Mouse (Mus musculus) MEL (cell line): Measurements from ENCODE around the gene Nabp2. TPM values are rescaled to one million over a fixed set of nuclear protein-coding genes. Genes with fewer than 3 reads are reported as not detected.

Experiments
- DNase-seq: peaks from one replicate; pipeline ENCODE4 v3.0.0; 2011; ENCODE audit warnings: low read depth, low spot score
- H3K27ac ChIP-seq: 2 replicates; pipeline ENCODE4 v1.5.1; 2012; ENCODE audit warnings: low read depth, mild to moderate bottlenecking, control low read depth, low read length, moderate library complexity; ENCODE audit not compliant: control insufficient read depth
- H3K27me3 ChIP-seq, 2 experiments: fragments of 150-350 bp in 1 of 2; sonication (generic) in 1 of 2; 2 replicates each; pipeline ENCODE4 v1.6.1; 2012; ENCODE audit warnings: low read length in 2 of 2, mild to moderate bottlenecking in 2 of 2, improper control_type of control experiment in 1 of 2, moderate library complexity in 1 of 2; ENCODE audit not compliant: insufficient read depth in 2 of 2, control insufficient read depth in 1 of 2
- H3K36me3 ChIP-seq, 2 experiments: 2 replicates each; pipeline ENCODE4 v1.6.1; 2012 to 2014; ENCODE audit warnings: low read length in 2 of 2, improper control_type of control experiment in 1 of 2, inconsistent platforms in 1 of 2, mild to moderate bottlenecking in 1 of 2; ENCODE audit not compliant: insufficient read depth in 2 of 2, control insufficient read depth in 1 of 2
- H3K4me1 ChIP-seq, 2 experiments: fragments of 150-350 bp in 1 of 2; sonication (generic) in 1 of 2; 2 replicates each; pipeline ENCODE4 v1.6.1; 2012; ENCODE audit warnings: low read length in 2 of 2, improper control_type of control experiment in 1 of 2, mild to moderate bottlenecking in 1 of 2; ENCODE audit not compliant: insufficient read depth in 2 of 2, control insufficient read depth in 1 of 2
- H3K4me3 ChIP-seq, 2 experiments: fragments of 150-350 bp in 1 of 2; sonication (generic) in 1 of 2; 2 replicates each; pipeline ENCODE4 v1.5.1; 2012; ENCODE audit warnings: low read depth in 2 of 2, low read length in 2 of 2, mild to moderate bottlenecking in 2 of 2, moderate library complexity in 2 of 2, control low read depth in 1 of 2, improper control_type of control experiment in 1 of 2; ENCODE audit not compliant: control insufficient read depth in 1 of 2, insufficient read depth in 1 of 2
- H3K79me2 ChIP-seq: 2 replicates; pipeline ENCODE4 v1.6.1; 2012; ENCODE audit warnings: mild to moderate bottlenecking, low read length, moderate library complexity; ENCODE audit not compliant: control insufficient read depth, poor library complexity, insufficient read depth
- H3K9ac ChIP-seq: 2 replicates; pipeline ENCODE4 v1.6.1; 2012; ENCODE audit warnings: low read depth, mild to moderate bottlenecking, control low read depth, low read length, moderate library complexity; ENCODE audit not compliant: control insufficient read depth, poor library complexity, severe bottlenecking
- H3K9me3 ChIP-seq: fragments of 150-350 bp; sonication (generic); replicated peaks from 2 replicates; pipeline ENCODE4 v1.6.1; 2012; ENCODE audit warnings: mild to moderate bottlenecking, low read length, improper control_type of control experiment, moderate library complexity; ENCODE audit not compliant: insufficient read depth
- BHLHE40 ChIP-seq: IDR thresholded peaks from 2 replicates; pipeline ENCODE4 v1.6.1; 2012; ENCODE audit warnings: low read depth, mild to moderate bottlenecking, inconsistent platforms, low read length, improper control_type of control experiment, borderline replicate concordance
- CHD1 ChIP-seq: IDR thresholded peaks from 2 replicates; pipeline ENCODE4 v1.6.1; 2012; ENCODE audit warnings: low read depth, mild to moderate bottlenecking, inconsistent platforms, low read length, improper control_type of control experiment
- CHD2 ChIP-seq: IDR thresholded peaks from 2 replicates; pipeline ENCODE4 v1.6.1; 2011; ENCODE audit warnings: low read length, improper control_type of control experiment
- ELF1 ChIP-seq: IDR thresholded peaks from 2 replicates; pipeline ENCODE4 v1.6.1; 2014; ENCODE audit warnings: low read depth, mild to moderate bottlenecking, inconsistent platforms, low read length, improper control_type of control experiment, moderate library complexity
- ETS1 ChIP-seq: IDR thresholded peaks from 2 replicates; pipeline ENCODE4 v1.6.1; 2012; ENCODE audit warnings: low read depth, mild to moderate bottlenecking, inconsistent platforms, low read length, improper control_type of control experiment, moderate library complexity
- GATA1 ChIP-seq: IDR thresholded peaks from 2 replicates; pipeline ENCODE4 v1.6.1; 2011; ENCODE audit warnings: low read depth, low read length, improper control_type of control experiment
- HCFC1 ChIP-seq: IDR thresholded peaks from 2 replicates; pipeline ENCODE4 v1.6.1; 2012; ENCODE audit warnings: low read depth, mild to moderate bottlenecking, inconsistent platforms, low read length, improper control_type of control experiment, moderate library complexity
- JUND ChIP-seq: IDR thresholded peaks from 2 replicates; pipeline ENCODE4 v1.6.1; 2011; ENCODE audit warnings: low read depth, mild to moderate bottlenecking, improper control_type of control experiment, low read length
- KAT2A ChIP-seq: conservative IDR thresholded peaks from 2 replicates; pipeline ENCODE4 v1.6.1; 2012; ENCODE audit warnings: low read depth, low read length, improper control_type of control experiment, inconsistent platforms
- MAX ChIP-seq: IDR thresholded peaks from 2 replicates; pipeline ENCODE4 v1.6.1; 2011; ENCODE audit warnings: low read length, improper control_type of control experiment
- MAZ ChIP-seq: IDR thresholded peaks from 2 replicates; pipeline ENCODE4 v1.6.1; 2012; ENCODE audit warnings: low read depth, mild to moderate bottlenecking, inconsistent platforms, low read length, improper control_type of control experiment
- MEF2A ChIP-seq: IDR thresholded peaks from 2 replicates; pipeline ENCODE4 v1.6.1; 2014; ENCODE audit warnings: low read depth, mild to moderate bottlenecking, inconsistent platforms, low read length, improper control_type of control experiment; ENCODE audit not compliant: poor library complexity, insufficient replicate concordance, severe bottlenecking; ENCODE audit errors: extremely low read depth
- MXI1 ChIP-seq: IDR thresholded peaks from 2 replicates; pipeline ENCODE4 v1.6.1; 2011; ENCODE audit warnings: mild to moderate bottlenecking, low read depth, low read length, improper control_type of control experiment
- MYB ChIP-seq: IDR thresholded peaks from 2 replicates; pipeline ENCODE4 v1.6.1; 2011; ENCODE audit warnings: mild to moderate bottlenecking, low read depth, low read length, improper control_type of control experiment
- MYC ChIP-seq: IDR thresholded peaks from 2 replicates; pipeline ENCODE4 v1.6.1; 2011; ENCODE audit warnings: low read depth, mild to moderate bottlenecking, low read length, improper control_type of control experiment, moderate library complexity
- NELFE ChIP-seq: IDR thresholded peaks from 2 replicates; pipeline ENCODE4 v1.6.1; 2011; ENCODE audit warnings: low read depth, low read length, improper control_type of control experiment
- POLR2A ChIP-seq, 2 experiments: IDR thresholded peaks; 2 replicates each; pipeline ENCODE4 v1.6.1; 2011 to 2012; ENCODE audit warnings: low read length in 2 of 2, mild to moderate bottlenecking in 2 of 2, control low read depth in 1 of 2, improper control_type of control experiment in 1 of 2, low read depth in 1 of 2, moderate library complexity in 1 of 2; ENCODE audit not compliant: control insufficient read depth in 1 of 2, insufficient read depth in 1 of 2, poor library complexity in 1 of 2
- POLR2AphosphoS2 ChIP-seq: IDR thresholded peaks from 2 replicates; pipeline ENCODE4 v1.6.1; 2011; ENCODE audit warnings: low read length, improper control_type of control experiment
- POLR2AphosphoS5 ChIP-seq: IDR thresholded peaks from 2 replicates; pipeline ENCODE4 v1.6.1; 2012; ENCODE audit warnings: low read depth, borderline replicate concordance, mild to moderate bottlenecking, inconsistent platforms, low read length, moderate library complexity, mixed read lengths
- RAD21 ChIP-seq: IDR thresholded peaks from 2 replicates; pipeline ENCODE4 v1.6.1; 2011; ENCODE audit warnings: mild to moderate bottlenecking, low read depth, low read length, improper control_type of control experiment
- SIN3A ChIP-seq: IDR thresholded peaks from 2 replicates; pipeline ENCODE4 v1.6.1; 2012; ENCODE audit warnings: low read length, improper control_type of control experiment, inconsistent platforms
- SMC3 ChIP-seq: IDR thresholded peaks from 2 replicates; pipeline ENCODE4 v1.6.1; 2011; ENCODE audit warnings: low read depth, low read length, improper control_type of control experiment
- TBP ChIP-seq: IDR thresholded peaks from 2 replicates; pipeline ENCODE4 v1.8.0; 2011; ENCODE audit warnings: low read depth, low read length, improper control_type of control experiment
- ZKSCAN1 ChIP-seq: IDR thresholded peaks from 2 replicates; pipeline ENCODE4 v1.6.1; 2012; ENCODE audit warnings: low read depth, mild to moderate bottlenecking, inconsistent platforms, low read length, improper control_type of control experiment, moderate library complexity
- ZMIZ1 ChIP-seq: IDR thresholded peaks from 2 replicates; pipeline ENCODE4 v1.6.1; 2012; ENCODE audit warnings: low read depth, mild to moderate bottlenecking, inconsistent platforms, low read length, improper control_type of control experiment, moderate library complexity
- polyA plus RNA-seq, 2 experiments: library from polyadenylated mRNA; stranded (reverse) in 1 of 2; unstranded in 1 of 2; fragments of >175 nt in 1 of 2; fragments of >200 nt in 1 of 2; gene quantifications; 2 replicates each; pipeline versions ENCODE4 v1.2.1 to v1.2.4; 2012; ENCODE audit warnings: low replicate concordance in 2 of 2, low read depth in 1 of 2; ENCODE audit not compliant: insufficient read length in 2 of 2, insufficient read depth in 1 of 2, missing spikeins in 1 of 2
- total RNA-seq: library from RNA; depleted of rRNA; stranded (reverse); fragments of 300-350 nt; gene quantifications from 2 replicates; pipeline ENCODE4 v1.2.3, GENCODE M21; 2012

The Nabp2 gene
- total and polyA plus RNA-seq, 3 experiments, result 33.7 to 249 (median 166) TPM

DNA sequence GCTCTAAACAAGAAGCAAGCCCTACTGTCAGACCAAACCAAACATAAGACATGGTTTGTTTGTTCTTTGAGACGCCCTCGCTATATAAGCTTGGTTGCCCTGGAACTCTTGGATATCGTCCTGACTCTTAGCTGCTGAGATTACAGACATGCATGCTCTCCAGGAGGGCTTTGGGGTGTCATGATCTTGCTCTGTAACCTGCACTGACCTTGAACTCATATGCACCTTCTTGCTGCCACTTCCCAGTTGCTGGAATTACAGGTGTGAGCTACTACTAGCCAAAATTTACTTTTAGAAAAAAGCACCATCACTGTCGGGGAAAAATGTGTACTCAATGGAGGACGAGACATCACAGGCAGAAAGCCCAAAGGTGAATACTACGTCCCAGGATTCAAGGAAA lies 41.7 kb downstream of the Nabp2 start:
- H3K36me3 ChIP-seq, result peaks cover 0 to 13% of the 10 kb centered on the region in 2 experiments; a peak in 3 of 4 replicates
- peak overlapping the region; percentile 83 for H3K27ac ChIP-seq
- no peaks in the 10 kb centered on the region for H3K27me3 ChIP-seq
- DNase-seq, result no peak
- peak overlapping the region; percentile 52 to 63 for H3K4me3 ChIP-seq
- H3K4me1 ChIP-seq, result peaks cover 11 to 18% of the 10 kb centered on the region in 2 experiments
- H3K79me2 ChIP-seq, result peaks cover 2% of the 10 kb centered on the region; the same call in 1 of the 2 replicates
- H3K9ac ChIP-seq, result peak overlapping the region; percentile 87
- H3K9me3 ChIP-seq, result no peaks in the 10 kb centered on the region
- TF ChIP-seq POLR2AphosphoS2 (no peak), RAD21 (no peak), NELFE (no peak), MYB (no peak), ETS1 (no peak), SIN3A (no peak), BHLHE40 (no peak), ELF1 (no peak), MAZ (no peak), POLR2AphosphoS5 (no peak)

DNA sequence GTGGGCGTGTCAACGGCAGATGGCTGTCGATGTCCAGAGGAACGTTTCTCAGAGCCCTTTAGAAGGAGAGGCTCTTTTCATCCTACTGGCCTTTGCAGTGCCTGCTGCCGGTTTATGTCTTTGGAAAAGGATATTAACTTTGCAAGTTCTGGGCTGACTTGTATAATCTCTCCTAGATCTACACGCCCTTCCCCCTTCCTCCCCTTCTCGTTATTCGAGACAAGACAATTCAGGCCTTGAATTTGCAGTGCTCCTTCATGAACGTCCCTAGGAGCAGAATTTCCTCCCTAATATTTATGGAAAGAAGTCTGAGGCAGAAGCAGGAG lies 42.1 kb downstream of the Nabp2 start:
- peak overlapping the region; percentile 87 for H3K9ac ChIP-seq
- H3K36me3 ChIP-seq, result peaks cover 0 to 13% of the 10 kb centered on the region in 2 experiments; a peak in 3 of 4 replicates
- peaks cover 11 to 18% of the 10 kb centered on the region in 2 experiments for H3K4me1 ChIP-seq
- H3K27me3 ChIP-seq, result no peaks in the 10 kb centered on the region
- peaks cover 2% of the 10 kb centered on the region; the same call in 1 of the 2 replicates for H3K79me2 ChIP-seq
- TF ChIP-seq CHD2 (peak; percentile 33), TBP (peak; percentile 75; the same call in 1 of the 2 replicates), MYC (peak; percentile 56; the same call in 1 of the 2 replicates), MXI1 (peak; percentile 19; the same call in 1 of the 2 replicates), KAT2A (peak; percentile 14; the same call in 1 of the 2 replicates), GATA1 (peak; percentile 30; the same call in 1 of the 2 replicates), POLR2AphosphoS2 (peak; percentile 52; the same call in 1 of the 2 replicates), ETS1 (no peak), MAX (peak; percentile 48; the same call in 1 of the 2 replicates), JUND (0 out of 2 replicates have a peak, but pooled peaks have one; percentile 53), NELFE (peak; percentile 26; the same call in 1 of the 2 replicates), SIN3A (peak; percentile 83), POLR2A (IDR thresholded peaks at IDR 0.05; ENCODE audit: control insufficient read depth in 1 of 2, insufficient read depth in 1 of 2, low read depth in 1 of 2, low read length in 2 of 2, poor library complexity in 1 of 2) (peak in 1 of 2 experiments; percentile 31; a peak in 2 of 4 replicates), ZMIZ1 (no peak; the same call in 1 of the 2 replicates), SMC3 (0 out of 2 replicates have a peak, but pooled peaks have one; percentile 3), ZKSCAN1 (peak; percentile 37; the same call in 1 of the 2 replicates), BHLHE40 (no peak), CHD1 (peak; percentile 91; the same call in 1 of the 2 replicates), HCFC1 (no peak), MAZ (peak; percentile 3; the same call in 1 of the 2 replicates), MEF2A (no peak)
- peak overlapping the region; percentile 83 for H3K27ac ChIP-seq
- no peaks in the 10 kb centered on the region for H3K9me3 ChIP-seq
- no peak for DNase-seq
- H3K4me3 ChIP-seq, result peak overlapping the region; percentile 52 to 63
